Mouse (Mus musculus) ES-E14 (cell line): ENCODE results near the gene Ifi209.

Experiments used
- CHD2 ChIP-seq: IDR thresholded peaks from 2 replicates; pipeline ENCODE4 v1.6.1; 2014; ENCODE audit warnings: mild to moderate bottlenecking, low read depth, low read length, inconsistent platforms
- ZNF384 ChIP-seq: IDR thresholded peaks from 2 replicates; pipeline ENCODE4 v1.6.1; 2012; ENCODE audit warnings: low read depth, low read length, inconsistent platforms

DNA sequence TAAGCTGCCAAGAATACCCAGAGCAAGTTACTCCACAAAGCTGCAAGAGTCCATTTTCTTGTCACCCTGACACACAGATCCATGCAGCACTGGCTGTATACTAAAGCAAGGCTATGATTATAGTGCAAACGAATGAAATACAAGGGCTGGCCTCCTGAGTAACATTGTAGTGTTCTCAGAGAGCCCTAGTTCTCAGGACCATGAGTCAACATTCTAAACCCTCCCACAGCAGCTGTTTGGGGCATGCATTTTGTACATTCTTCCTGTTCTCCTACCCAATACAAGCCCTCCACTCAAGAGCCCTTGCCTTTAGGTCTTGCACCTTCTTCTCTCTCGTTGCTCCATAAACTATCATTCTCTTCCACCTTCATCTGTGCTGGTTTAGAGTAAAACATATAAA, 14.7 kb downstream of the Ifi209 start:
- TF ChIP-seq CHD2 (no peak), ZNF384 (no peak)
